Mouse (Mus musculus) lung, embryonic 15.5 days (tissue): ENCODE measurements at regions not wholly inside any gene's neighbourhood (a gene's known extent, or its start where the extent isn't known, plus 50 kb on each side); places are given as distances from the start of the nearest gene placed in this dataset.

ENCODE experiments used
- ATAC-seq: fragments of 200-750 bp; cut with Nextera tagmentation; 2 replicates; pipeline ENCODE4 v1.8.0; 2017; ENCODE audit warnings: moderate number of reproducible peaks, borderline replicate concordance; ENCODE audit not compliant: low FRiP score, low TSS enrichment; ENCODE audit errors: extremely low read depth
- H3K27ac ChIP-seq: fragments of 300-500 bp; sonication (generic); 2 replicates; pipeline ENCODE4 v1.5.1; 2015; ENCODE audit warnings: moderate library complexity, mild to moderate bottlenecking, inconsistent platforms
- H3K27me3 ChIP-seq: fragments of 300-500 bp; sonication (generic); 2 replicates; pipeline ENCODE4 v1.6.1; 2015; ENCODE audit warnings: inconsistent platforms
- H3K36me3 ChIP-seq: fragments of 300-500 bp; sonication (generic); 2 replicates; pipeline ENCODE4 v1.6.1; 2015; ENCODE audit warnings: inconsistent platforms
- H3K4me1 ChIP-seq: fragments of 300-500 bp; sonication (generic); 2 replicates; pipeline ENCODE4 v1.6.1; 2015; ENCODE audit warnings: inconsistent platforms
- H3K4me2 ChIP-seq: fragments of 300-500 bp; sonication (generic); 2 replicates; pipeline ENCODE4 v1.6.1; 2015; ENCODE audit warnings: inconsistent platforms, mild to moderate bottlenecking, moderate library complexity
- H3K4me3 ChIP-seq: fragments of 300-500 bp; sonication (generic); 2 replicates; pipeline ENCODE4 v1.5.1; 2015; ENCODE audit warnings: mild to moderate bottlenecking, inconsistent platforms
- H3K9ac ChIP-seq: fragments of 300-500 bp; sonication (generic); 2 replicates; pipeline ENCODE4 v1.6.1; 2015; ENCODE audit warnings: inconsistent platforms
- H3K9me3 ChIP-seq: fragments of 300-500 bp; sonication (generic); 2 replicates; pipeline ENCODE4 v1.6.1; 2016; ENCODE audit warnings: inconsistent platforms
- WGBS: fragments of 180-500 bp; shearing (Covaris S2); methylation state at CpG from one replicate; pipeline ENCODE4 v1.1.7; 2015; 5-methylcytosine and 5-hydroxymethylcytosine counted together

DNA sequence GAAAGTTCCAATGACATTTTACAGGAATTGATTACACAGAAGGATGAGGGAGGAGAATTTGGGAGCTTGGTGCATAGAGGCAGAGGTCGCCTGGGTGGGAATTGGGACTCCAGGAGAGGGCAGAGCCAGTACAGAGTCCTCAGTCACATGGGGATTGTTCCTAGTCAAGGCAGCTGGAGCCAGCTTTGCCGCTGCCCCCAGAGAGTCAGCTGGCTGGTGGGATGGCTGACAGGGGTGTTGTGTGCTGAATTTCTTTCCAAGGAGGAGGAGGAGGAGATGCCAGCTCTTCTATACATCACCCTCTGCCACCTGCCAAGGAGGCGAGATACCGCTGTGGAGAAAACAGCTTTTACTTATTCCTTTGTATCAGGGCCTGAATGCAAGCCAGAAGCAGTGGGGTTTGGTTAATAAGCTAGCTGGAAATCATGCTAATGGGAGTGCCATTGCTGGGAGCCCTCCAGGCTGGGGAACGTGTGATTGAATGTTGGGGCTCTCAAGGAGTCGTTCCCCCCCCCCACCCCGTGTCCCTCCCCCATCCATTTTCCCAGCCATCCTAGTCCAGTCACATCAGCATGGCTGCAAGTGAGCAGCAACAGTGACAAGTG is 78.8 kb upstream of the Dlx2 start:
- no peak overlapping the region for H3K27ac ChIP-seq
- H3K4me1 ChIP-seq = peaks cover 22% of the 10 kb centered on the region
- no peaks in the 10 kb centered on the region for H3K9me3 ChIP-seq
- no peak for ATAC-seq
- peaks cover 21% of the 10 kb centered on the region; the same call in 1 of the 2 replicates for H3K27me3 ChIP-seq
- no peak overlapping the region for H3K4me3 ChIP-seq
- H3K4me2 ChIP-seq = no peak overlapping the region
- WGBS = 62% methylated on average over 7 of the region's 7 CpGs
- H3K9ac ChIP-seq = no peak overlapping the region
- no peaks in the 10 kb centered on the region for H3K36me3 ChIP-seq

DNA sequence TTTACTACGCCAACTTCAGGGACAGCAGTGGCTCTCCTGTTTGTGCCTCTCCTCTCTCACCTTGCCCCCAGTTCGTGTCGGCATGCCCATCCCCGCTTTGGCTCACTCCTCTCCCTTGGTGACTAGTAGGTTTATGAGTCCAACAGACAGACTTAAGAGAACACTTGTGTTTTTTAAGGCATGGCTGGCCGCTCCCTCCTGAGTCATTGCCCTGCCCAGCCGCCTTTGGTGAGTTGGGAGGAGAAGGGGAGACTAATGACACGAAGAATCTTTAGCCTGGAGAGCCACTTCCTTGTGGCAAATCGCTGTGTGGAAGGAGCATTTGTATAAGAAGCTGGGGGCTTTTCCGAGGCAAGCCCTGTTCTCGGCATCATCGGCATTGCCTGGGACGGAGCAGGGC is 79.8 kb upstream of the Dlx2 start:
- Histone ChIP-seq H3K4me2 (no peak overlapping the region), H3K36me3 (no peaks in the 10 kb centered on the region), H3K27ac (no peak overlapping the region), H3K4me3 (no peak overlapping the region), H3K4me1 (peaks cover 22% of the 10 kb centered on the region), H3K9me3 (no peaks in the 10 kb centered on the region), H3K27me3 (peaks cover 21% of the 10 kb centered on the region; the same call in 1 of the 2 replicates), H3K9ac (no peak overlapping the region)
- no peak for ATAC-seq
- 51% methylated on average over 12 of the region's 12 CpGs for WGBS

DNA sequence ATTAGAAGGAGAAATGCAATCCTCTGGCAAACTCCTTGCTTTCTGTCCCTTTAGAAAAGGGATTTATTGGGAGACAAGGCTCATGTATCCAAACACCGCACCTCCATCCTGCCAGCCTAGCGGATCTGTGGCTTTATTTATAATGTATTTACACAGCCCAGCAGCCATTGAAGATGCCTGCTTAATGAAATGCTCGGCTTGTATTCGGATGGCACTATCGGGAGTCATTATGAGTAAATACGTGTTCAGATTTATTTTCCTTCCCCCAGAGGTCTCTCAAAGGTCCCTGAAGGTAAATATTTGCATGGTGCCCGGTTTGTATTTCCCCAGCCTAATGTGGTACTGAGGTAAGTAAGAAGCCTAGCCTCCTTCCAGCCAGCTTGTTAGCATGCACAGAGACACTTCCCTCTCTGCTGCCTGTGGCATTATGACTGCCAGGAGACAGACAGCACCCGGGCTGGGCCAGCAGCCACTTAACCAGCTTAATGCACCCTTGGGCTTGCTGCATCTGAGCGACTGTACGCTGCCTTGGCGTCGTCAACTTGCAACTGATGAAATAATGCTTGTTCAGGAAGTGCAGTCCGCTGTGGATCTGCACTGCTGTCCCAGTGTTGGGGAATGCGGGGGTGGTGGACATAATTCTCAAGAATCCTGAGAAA is 80.7 kb upstream of the Dlx2 start:
- 14% methylated on average over 14 of the region's 14 CpGs for WGBS
- Histone ChIP-seq H3K27me3 (peaks cover 21% of the 10 kb centered on the region; the same call in 1 of the 2 replicates), H3K27ac (no peak overlapping the region), H3K4me2 (no peak overlapping the region; the same call in 1 of the 2 replicates), H3K4me1 (peaks cover 22% of the 10 kb centered on the region), H3K9ac (no peak overlapping the region), H3K36me3 (no peaks in the 10 kb centered on the region), H3K9me3 (no peaks in the 10 kb centered on the region), H3K4me3 (no peak overlapping the region)
- ATAC-seq = no peak

DNA sequence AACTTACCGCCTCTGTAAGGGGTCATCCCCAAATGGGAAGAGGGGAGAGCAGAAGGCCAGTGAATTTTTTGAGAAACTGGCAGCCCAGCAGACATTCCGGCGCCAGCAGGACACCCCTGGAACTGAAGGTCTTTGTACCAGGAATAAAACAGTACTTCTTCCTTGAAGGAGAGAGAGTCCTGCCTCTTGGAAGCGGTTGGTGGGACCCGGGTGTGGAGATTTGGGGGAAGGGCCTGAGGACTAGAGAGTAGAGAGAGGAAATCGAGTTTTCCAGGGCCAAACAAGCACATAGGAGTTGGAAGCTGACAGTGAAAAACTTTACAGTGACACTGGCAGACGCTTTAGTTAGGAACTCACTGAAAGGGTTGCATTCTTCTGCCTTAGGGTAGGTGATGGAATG is 82.3 kb upstream of the Dlx2 start:
- 27% methylated on average over 7 of the region's 7 CpGs for WGBS
- no peak for ATAC-seq
- Histone ChIP-seq H3K27me3 (peaks cover 21% of the 10 kb centered on the region; the same call in 1 of the 2 replicates), H3K4me3 (no peak overlapping the region), H3K4me1 (peaks cover 22% of the 10 kb centered on the region), H3K9ac (no peak overlapping the region), H3K36me3 (no peaks in the 10 kb centered on the region), H3K4me2 (peak overlapping the region; percentile 83), H3K27ac (peak overlapping the region; percentile 22; the same call in 1 of the 2 replicates), H3K9me3 (no peaks in the 10 kb centered on the region)

DNA sequence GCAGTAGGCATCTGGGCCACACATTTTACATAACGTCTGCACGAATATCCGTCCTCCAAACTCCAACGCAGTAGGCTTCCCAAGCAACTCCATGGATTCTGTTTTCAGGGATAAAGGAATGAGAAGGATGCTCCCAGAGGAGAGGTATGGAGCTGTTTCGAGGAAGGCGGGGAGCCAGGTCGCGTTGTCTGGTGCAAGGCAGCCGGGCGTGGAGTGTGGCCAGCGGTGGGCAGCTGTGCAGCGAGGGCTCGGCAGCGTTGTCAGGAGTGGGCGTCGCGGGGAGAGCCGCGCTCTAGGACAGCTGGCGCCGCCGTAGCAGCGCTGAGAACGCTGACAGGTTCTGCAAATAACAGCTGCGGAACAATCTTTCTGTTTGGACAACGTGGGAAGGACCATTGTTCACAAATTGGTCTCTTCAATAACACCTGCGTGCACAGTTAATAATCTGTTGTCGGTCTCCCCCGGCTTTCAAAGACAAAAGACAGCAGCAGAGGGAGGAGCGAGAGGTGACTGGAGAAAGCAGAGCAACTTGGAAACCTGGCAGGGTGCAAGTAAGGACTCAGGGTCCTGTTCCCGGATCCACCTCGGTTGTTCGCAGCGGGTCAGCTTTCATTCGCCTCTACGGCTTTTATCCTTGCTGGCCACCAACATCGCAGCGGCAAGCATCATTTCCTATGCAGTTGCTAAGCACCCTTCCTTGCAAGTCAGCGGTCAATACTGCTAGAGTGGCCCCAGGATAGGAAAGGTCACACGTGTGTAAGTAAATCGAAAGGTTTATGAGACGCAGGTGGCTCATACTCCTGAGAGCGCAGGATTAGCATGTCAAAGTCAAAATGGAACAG is 83.0 kb upstream of the Dlx2 start:
- peak overlapping the region; percentile 22; the same call in 1 of the 2 replicates for H3K27ac ChIP-seq
- no peaks in the 10 kb centered on the region for H3K9me3 ChIP-seq
- peak overlapping the region; percentile 83 for H3K4me2 ChIP-seq
- 2% methylated on average over 43 of the region's 43 CpGs for whole genome bisulfite sequencing
- ATAC-seq = no peak; the same call in 1 of the 2 replicates
- H3K4me1 ChIP-seq = peaks cover 22% of the 10 kb centered on the region
- H3K27me3 ChIP-seq = peaks cover 21% of the 10 kb centered on the region; the same call in 1 of the 2 replicates
- peak overlapping the region; percentile 38 for H3K9ac ChIP-seq
- peak overlapping the region; percentile 35 for H3K4me3 ChIP-seq
- no peaks in the 10 kb centered on the region for H3K36me3 ChIP-seq

DNA sequence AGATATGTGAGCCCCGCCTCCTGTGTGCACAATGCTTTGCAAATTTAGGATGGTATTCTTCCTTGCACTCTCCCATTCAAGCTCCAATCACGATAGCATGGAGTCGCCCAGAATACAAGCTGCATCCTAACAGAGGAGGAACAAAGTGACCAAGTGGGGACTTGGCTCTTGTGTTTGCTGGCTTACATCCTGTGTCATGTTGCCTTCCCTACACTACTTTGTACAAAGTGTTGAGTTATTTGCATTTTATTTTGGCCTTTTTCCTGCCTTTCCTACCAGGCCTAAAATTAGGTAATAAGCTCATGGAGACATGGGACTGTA is 83.5 kb upstream of the Dlx2 start:
- Histone ChIP-seq H3K36me3 (no peaks in the 10 kb centered on the region), H3K4me1 (peaks cover 22% of the 10 kb centered on the region), H3K27me3 (peaks cover 21% of the 10 kb centered on the region; the same call in 1 of the 2 replicates), H3K9ac (no peak overlapping the region), H3K4me2 (peak overlapping the region; percentile 83), H3K27ac (no peak overlapping the region), H3K4me3 (peak overlapping the region; percentile 35; the same call in 1 of the 2 replicates), H3K9me3 (no peaks in the 10 kb centered on the region)
- WGBS = 17% methylated on average over 3 of the region's 3 CpGs
- no peak for ATAC-seq

DNA sequence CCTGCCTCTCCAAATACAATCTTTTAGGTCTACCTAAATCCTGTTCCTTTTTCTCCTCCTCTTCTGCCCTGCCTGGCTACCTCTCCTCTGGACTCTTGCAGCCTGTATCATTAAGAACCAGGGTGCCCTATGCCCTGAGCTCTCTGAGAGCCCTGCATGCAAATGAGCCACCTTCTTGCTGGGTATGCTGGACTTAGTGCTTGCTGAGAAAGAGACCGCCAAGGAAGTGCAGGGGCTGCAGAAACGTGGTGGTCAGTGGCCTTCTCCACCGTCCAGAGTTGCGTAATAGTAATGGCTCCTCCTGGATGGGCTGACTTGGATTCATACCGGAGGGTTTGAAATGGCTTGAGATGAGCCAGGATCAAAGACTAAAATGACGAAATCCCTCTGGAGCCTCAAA is 86.9 kb upstream of the Dlx2 start:
- Histone ChIP-seq H3K9me3 (no peaks in the 10 kb centered on the region), H3K4me2 (no peak overlapping the region), H3K27ac (no peak overlapping the region), H3K36me3 (no peaks in the 10 kb centered on the region), H3K27me3 (peaks cover 15% of the 10 kb centered on the region; the same call in 1 of the 2 replicates), H3K9ac (no peak overlapping the region), H3K4me3 (no peak overlapping the region), H3K4me1 (peaks cover 16% of the 10 kb centered on the region)
- 64% methylated on average over 6 of the region's 6 CpGs for WGBS
- ATAC-seq = no peak

DNA sequence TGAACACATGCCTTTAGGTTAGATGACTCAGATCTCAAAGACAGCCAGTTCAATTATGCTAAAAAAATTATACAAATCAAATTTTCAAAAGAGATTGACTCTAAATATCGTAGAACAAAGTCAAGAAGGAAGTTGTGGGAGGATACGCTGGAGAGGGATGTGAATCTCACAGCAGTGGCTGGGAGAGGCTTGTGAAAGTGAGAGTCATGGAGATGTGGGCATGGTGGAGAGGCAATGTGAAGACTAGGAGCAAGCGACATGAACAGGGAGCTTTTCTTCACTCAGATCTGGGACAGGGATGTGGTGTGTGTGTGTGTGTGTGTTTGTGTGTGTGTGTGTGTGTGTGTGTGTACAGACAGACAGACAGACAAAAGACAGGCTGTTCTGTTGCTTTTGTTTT is 87.9 kb upstream of the Dlx2 start:
- peaks cover 7% of the 10 kb centered on the region for H3K4me1 ChIP-seq
- H3K4me3 ChIP-seq = no peak overlapping the region
- H3K27me3 ChIP-seq = peaks cover 9% of the 10 kb centered on the region; the same call in 1 of the 2 replicates
- H3K4me2 ChIP-seq = no peak overlapping the region
- H3K27ac ChIP-seq = no peak overlapping the region
- H3K36me3 ChIP-seq = no peaks in the 10 kb centered on the region
- WGBS = 71% methylated on average over 3 of the region's 3 CpGs
- no peak overlapping the region for H3K9ac ChIP-seq
- no peak for ATAC-seq
- H3K9me3 ChIP-seq = no peaks in the 10 kb centered on the region

DNA sequence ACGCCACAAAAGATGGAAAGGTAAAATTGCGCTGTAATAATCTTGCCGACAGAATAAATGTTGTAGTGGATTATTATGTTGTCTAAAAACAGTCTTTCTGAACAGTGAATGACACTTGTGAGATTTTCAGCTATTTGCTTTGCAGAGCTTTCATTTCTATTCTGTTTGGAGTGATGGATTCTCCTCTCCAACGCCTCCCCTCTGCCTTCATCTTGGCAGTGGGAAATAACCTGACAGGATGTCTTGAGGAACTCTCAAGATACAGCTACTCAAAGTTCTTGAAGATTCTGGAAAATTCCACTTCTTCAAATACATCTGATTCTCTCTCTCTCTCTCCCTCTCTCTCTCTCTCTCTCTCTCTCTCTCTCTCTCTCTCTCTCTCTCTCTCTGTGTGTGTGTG is 89.6 kb upstream of the Dlx2 start:
- ATAC-seq = no peak
- WGBS = 71% methylated on average over 4 of the region's 4 CpGs
- H3K9me3 ChIP-seq = no peaks in the 10 kb centered on the region

DNA sequence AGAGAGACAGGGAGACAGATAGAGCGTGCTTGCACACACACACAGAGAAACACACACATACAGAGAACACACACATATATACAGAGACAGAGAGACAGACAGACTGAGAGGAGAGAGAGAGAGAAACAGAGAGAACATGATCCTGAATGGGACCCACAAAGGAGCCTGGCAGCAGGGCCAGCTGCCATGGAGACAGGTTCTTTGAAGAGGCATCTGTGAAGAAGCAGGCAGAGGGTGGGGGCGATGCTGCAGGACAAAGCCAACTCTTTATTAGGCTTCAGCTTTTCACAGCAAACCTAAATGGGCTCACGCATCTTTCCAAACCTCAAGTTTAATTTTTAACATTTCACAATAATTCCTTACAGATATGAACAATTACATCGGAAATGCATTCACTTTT is 90.0 kb upstream of the Dlx2 start:
- Histone ChIP-seq H3K4me3 (no peak overlapping the region), H3K9ac (no peak overlapping the region), H3K27ac (no peak overlapping the region), H3K27me3 (no peaks in the 10 kb centered on the region), H3K4me2 (no peak overlapping the region), H3K36me3 (no peaks in the 10 kb centered on the region), H3K9me3 (no peaks in the 10 kb centered on the region), H3K4me1 (no peaks in the 10 kb centered on the region)
- WGBS = 75% methylated on average over 4 of the region's 4 CpGs
- ATAC-seq = no peak

More for the DNA sequence above, 89.6 kb upstream of the Dlx2 start:
- no peak overlapping the region for H3K4me3 ChIP-seq
- H3K9ac ChIP-seq = no peak overlapping the region
- no peaks in the 10 kb centered on the region for H3K27me3 ChIP-seq
- no peaks in the 10 kb centered on the region for H3K36me3 ChIP-seq
- no peaks in the 10 kb centered on the region for H3K4me1 ChIP-seq
- H3K4me2 ChIP-seq = no peak overlapping the region
- no peak overlapping the region for H3K27ac ChIP-seq

DNA sequence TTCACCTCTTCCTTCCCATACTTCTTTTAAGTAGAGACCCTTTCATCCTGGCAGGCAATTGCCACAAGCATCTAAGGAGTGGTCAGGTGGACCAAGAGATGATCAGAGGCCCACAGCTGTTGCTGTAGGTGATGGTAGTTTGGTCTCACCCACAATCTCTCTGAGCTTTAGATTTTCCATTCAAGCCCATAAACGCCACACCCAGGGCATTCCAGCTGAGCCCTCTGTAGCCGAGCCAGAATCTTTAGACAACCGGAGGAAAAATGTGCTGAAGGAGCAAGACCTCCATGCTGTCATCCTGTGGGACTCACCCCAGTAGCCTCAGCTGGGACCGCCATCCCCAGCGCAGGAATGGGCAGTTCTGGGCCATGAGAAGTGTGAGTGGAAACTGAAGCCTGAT is 93.7 kb upstream of the Dlx2 start:
- no peaks in the 10 kb centered on the region for H3K9me3 ChIP-seq
- H3K4me1 ChIP-seq = no peaks in the 10 kb centered on the region
- H3K9ac ChIP-seq = no peak overlapping the region
- no peak for ATAC-seq
- H3K4me2 ChIP-seq = no peak overlapping the region
- no peaks in the 10 kb centered on the region for H3K27me3 ChIP-seq
- no peak overlapping the region for H3K27ac ChIP-seq
- H3K36me3 ChIP-seq = no peaks in the 10 kb centered on the region
- no peak overlapping the region for H3K4me3 ChIP-seq
- WGBS = 77% methylated on average over 5 of the region's 5 CpGs

DNA sequence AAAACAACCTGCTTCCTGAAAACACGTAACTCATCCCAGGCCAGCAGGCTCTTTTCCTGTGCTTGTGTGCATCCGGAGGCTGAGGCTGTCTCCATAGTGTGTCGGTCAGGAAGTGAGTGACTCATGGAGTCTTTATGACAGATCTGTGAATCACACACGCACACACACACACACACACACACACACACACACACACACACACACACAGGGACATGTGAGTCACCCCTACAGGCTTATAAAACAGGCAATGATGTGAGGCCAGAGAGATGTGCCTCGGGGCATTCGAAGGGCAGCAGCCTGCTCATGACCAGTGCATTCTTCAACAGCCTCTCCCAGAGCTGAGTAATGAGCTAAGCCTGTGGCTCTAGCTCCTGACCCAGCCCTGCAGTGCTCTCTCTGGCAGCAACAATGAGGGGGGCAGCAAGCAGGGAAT is 97.5 kb upstream of the Dlx2 start:
- no peaks in the 10 kb centered on the region for H3K36me3 ChIP-seq
- no peak overlapping the region for H3K4me3 ChIP-seq
- peak; percentile 39; the same call in 1 of the 2 replicates for ATAC-seq
- peak overlapping the region; percentile 59 for H3K27ac ChIP-seq
- H3K9ac ChIP-seq = no peak overlapping the region
- H3K9me3 ChIP-seq = no peaks in the 10 kb centered on the region
- H3K27me3 ChIP-seq = no peaks in the 10 kb centered on the region; the same call in 1 of the 2 replicates
- 38% methylated on average over 6 of the region's 6 CpGs for WGBS
- no peaks in the 10 kb centered on the region for H3K4me1 ChIP-seq
- H3K4me2 ChIP-seq = no peak overlapping the region
